Mouse (Mus musculus) myocyte (in vitro differentiated cells): Measurements from ENCODE around the gene Gprc5d. TPM values are rescaled to one million over a fixed set of nuclear protein-coding genes. Genes with fewer than 3 reads are reported as not detected.

ENCODE experiments used
- H3K27me3 ChIP-seq: one replicate; pipeline ENCODE4 v1.6.1; 2011; ENCODE audit not compliant: control insufficient read depth, insufficient read depth, insufficient read length
- H3K36me3 ChIP-seq: one replicate; pipeline ENCODE4 v1.6.1; 2011; ENCODE audit not compliant: control insufficient read depth, insufficient read depth
- H3K4me2 ChIP-seq: one replicate; pipeline ENCODE4 v1.6.1; 2011; ENCODE audit warnings: low read depth, control low read depth
- H3K4me3 ChIP-seq: one replicate; pipeline ENCODE4 v1.5.1; 2011; ENCODE audit warnings: mild to moderate bottlenecking, control low read depth, moderate library complexity
- H3K79me2 ChIP-seq: one replicate; pipeline ENCODE4 v1.6.1; 2011; ENCODE audit not compliant: control insufficient read depth, insufficient read depth
- H3ac ChIP-seq: one replicate; pipeline ENCODE4 v1.6.1; 2011; ENCODE audit not compliant: control insufficient read depth, insufficient read length
- CEBPB ChIP-seq: IDR thresholded peaks from 2 replicates; pipeline ENCODE4 v1.6.1; 2011; ENCODE audit warnings: mild to moderate bottlenecking, moderate library complexity; ENCODE audit not compliant: poor library complexity, insufficient read depth, severe bottlenecking
- E2F4 ChIP-seq: IDR thresholded peaks from one replicate; pipeline ENCODE4 v1.6.1; 2011; ENCODE audit warnings: mild to moderate bottlenecking, control low read depth, moderate library complexity; ENCODE audit not compliant: insufficient read depth
- MAX ChIP-seq: IDR thresholded peaks from one replicate; pipeline ENCODE4 v1.6.1; 2011; ENCODE audit warnings: low read depth, mild to moderate bottlenecking, control low read depth
- MYOD1 ChIP-seq, 3 experiments: IDR thresholded peaks; one replicate each; pipeline ENCODE4 v1.6.1; 2011; ENCODE audit warnings: control low read depth in 2 of 3, low read depth in 2 of 3, mild to moderate bottlenecking in 2 of 3, moderate library complexity in 1 of 3; ENCODE audit not compliant: insufficient read length in 2 of 3, control insufficient read depth in 1 of 3
- MYOG ChIP-seq, 3 experiments: IDR thresholded peaks; one replicate each; pipeline ENCODE4 v1.6.1; 2011; ENCODE audit warnings: control low read depth in 2 of 3, low read depth in 2 of 3, mild to moderate bottlenecking in 2 of 3; ENCODE audit not compliant: insufficient read length in 2 of 3, control insufficient read depth in 1 of 3, insufficient read depth in 1 of 3
- POLR2A ChIP-seq: IDR thresholded peaks from one replicate; pipeline ENCODE4 v1.6.1; 2011; ENCODE audit warnings: low read depth, mild to moderate bottlenecking, control low read depth, moderate library complexity; ENCODE audit not compliant: insufficient read length
- POLR2AphosphoS2 ChIP-seq: IDR thresholded peaks from one replicate; pipeline ENCODE4 v1.6.1; 2011; ENCODE audit warnings: low read depth, control low read depth; ENCODE audit not compliant: insufficient read length
- REST ChIP-seq: IDR thresholded peaks from one replicate; pipeline ENCODE4 v1.6.1; 2011; ENCODE audit warnings: mild to moderate bottlenecking, control low read depth, moderate library complexity; ENCODE audit not compliant: insufficient read depth, insufficient read length
- SRF ChIP-seq: IDR thresholded peaks from one replicate; pipeline ENCODE4 v1.6.1; 2011; ENCODE audit warnings: low read depth; ENCODE audit not compliant: control insufficient read depth, insufficient read length
- TCF12 ChIP-seq: IDR thresholded peaks from one replicate; pipeline ENCODE4 v1.6.1; 2011; ENCODE audit warnings: mild to moderate bottlenecking, control low read depth; ENCODE audit not compliant: poor library complexity, insufficient read depth, severe bottlenecking
- TCF3 ChIP-seq: IDR thresholded peaks from one replicate; pipeline ENCODE4 v1.6.1; 2011; ENCODE audit warnings: low read depth, control low read depth; ENCODE audit not compliant: insufficient read length
- USF1 ChIP-seq: IDR thresholded peaks from one replicate; pipeline ENCODE4 v1.6.1; 2011; ENCODE audit warnings: low read depth, mild to moderate bottlenecking, control low read depth, moderate library complexity
- polyA plus RNA-seq: library from polyadenylated mRNA; unstranded; fragments of >200 nt; fragmentation: generic; extraction: Trizol; gene quantifications from one replicate; pipeline ENCODE4 v1.2.1, GENCODE M21; 2012; ENCODE audit warnings: missing spikeins

Gene Gprc5d
- polyA plus RNA-seq, 1 experiment: 0.89 TPM

DNA sequence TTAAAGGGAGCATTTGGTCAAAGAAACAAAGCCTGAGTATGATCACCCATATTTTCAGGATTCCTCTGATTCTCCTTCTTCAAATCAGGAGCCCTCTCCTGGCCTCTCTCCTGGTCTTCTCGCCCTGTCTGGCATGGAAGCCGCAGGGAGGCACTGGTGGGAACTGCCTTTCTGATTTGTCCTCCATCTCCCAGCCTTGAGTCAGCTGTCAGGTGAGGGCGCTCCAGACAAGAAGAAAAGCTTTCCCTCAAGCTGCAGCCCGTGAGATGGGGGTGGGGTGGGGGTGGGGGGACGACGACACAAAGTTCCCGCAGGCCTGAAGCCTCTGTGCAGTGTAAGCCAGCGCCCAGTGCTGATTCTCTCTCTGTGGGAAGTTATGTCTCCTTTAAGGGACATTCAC, 28.3 kb downstream of the Gprc5d start:
- Histone ChIP-seq H3K79me2 (no peaks in the 10 kb centered on the region), H3ac (no peak overlapping the region), H3K27me3 (no peaks in the 10 kb centered on the region), H3K36me3 (no peaks in the 10 kb centered on the region), H3K4me2 (no peak overlapping the region), H3K4me3 (no peak overlapping the region)
- TF ChIP-seq REST: no peak
- TF ChIP-seq POLR2A: no peak
- no peak for TF ChIP-seq SRF
- TF ChIP-seq POLR2AphosphoS2: no peak
- TF ChIP-seq USF1: no peak
- TF ChIP-seq MAX: no peak
- TF ChIP-seq CEBPB: no peak
- TF ChIP-seq E2F4: no peak
- TF ChIP-seq MYOD1 (IDR thresholded peaks at IDR 0.05; ENCODE audit: control insufficient read depth in 1 of 3, insufficient read length in 2 of 3, low read depth in 2 of 3): no peak
- no peak for TF ChIP-seq TCF12
- no peak for TF ChIP-seq MYOG (IDR thresholded peaks at IDR 0.05; ENCODE audit: control insufficient read depth in 1 of 3, insufficient read depth in 1 of 3, insufficient read length in 2 of 3, low read depth in 2 of 3)
- TF ChIP-seq TCF3: no peak

DNA sequence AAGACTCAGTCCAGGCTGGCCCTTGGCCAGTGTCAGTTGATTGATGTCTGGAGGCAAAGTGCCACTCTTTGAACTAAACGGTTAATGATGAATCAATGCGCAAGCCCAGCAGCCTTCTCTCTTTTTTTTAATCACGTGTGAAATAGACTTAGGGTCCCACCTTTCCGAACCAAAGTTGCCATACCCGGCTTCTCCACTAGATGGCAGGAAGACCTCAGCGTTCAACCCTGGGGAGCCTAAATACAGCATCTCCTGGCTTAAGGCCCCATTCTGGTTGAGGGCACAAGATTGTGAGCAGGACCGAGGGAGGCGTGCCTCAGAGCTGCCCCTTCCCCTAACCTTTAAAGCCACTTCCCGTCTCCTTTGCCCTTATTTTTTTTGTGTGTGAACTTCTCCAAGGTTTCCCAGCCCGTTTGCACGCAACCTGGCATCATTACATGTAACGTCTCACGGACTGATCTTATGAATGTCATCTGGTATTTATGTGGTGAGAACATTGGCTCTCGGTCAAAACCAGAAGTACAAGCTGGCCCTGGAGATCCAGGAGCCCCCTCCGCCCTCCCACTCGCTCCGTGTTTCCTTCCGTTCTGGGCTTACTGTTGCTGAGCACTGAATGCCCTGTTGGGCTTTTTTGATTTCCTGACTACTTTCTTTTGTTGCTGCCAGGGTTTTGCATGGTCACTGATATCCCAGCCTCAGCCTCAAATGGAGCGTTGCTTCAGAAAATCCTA, 30.2 kb downstream of the Gprc5d start:
- no peak overlapping the region for H3K4me3 ChIP-seq
- H3K79me2 ChIP-seq: no peaks in the 10 kb centered on the region
- H3K36me3 ChIP-seq: no peaks in the 10 kb centered on the region
- peak overlapping the region; percentile 69 for H3K4me2 ChIP-seq
- TF ChIP-seq MYOD1 (IDR thresholded peaks at IDR 0.05; ENCODE audit: control insufficient read depth in 1 of 3, insufficient read length in 2 of 3, low read depth in 2 of 3): no peak
- TF ChIP-seq USF1: no peak
- no peak for TF ChIP-seq POLR2AphosphoS2
- no peak for TF ChIP-seq CEBPB
- TF ChIP-seq TCF3: no peak
- no peak for TF ChIP-seq E2F4
- TF ChIP-seq SRF: no peak
- no peak for TF ChIP-seq POLR2A
- no peak overlapping the region for H3ac ChIP-seq
- H3K27me3 ChIP-seq: no peaks in the 10 kb centered on the region

DNA sequence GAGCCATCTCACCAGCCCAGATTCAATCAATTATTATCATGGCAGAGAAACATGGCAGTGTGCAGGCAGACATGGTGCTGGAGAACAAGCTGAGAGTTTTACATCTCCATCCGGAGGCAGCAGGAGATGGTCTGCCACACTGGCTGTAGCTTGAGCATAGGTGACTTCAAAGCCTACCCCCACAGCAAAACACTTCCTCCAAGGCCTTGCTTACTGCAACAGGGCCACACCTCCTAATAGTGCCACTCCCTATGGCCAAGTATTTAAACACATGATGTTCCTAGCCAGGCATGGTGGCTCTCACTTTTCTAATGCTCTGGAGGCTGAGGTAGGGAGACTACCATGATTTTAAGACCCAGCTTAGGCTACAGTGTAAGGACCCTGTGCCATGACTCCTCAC, 32.4 kb downstream of the Gprc5d start:
- H3K4me3 ChIP-seq: no peak overlapping the region
- H3K27me3 ChIP-seq: no peaks in the 10 kb centered on the region
- no peak for TF ChIP-seq USF1
- TF ChIP-seq MYOG (IDR thresholded peaks at IDR 0.05; ENCODE audit: control insufficient read depth in 1 of 3, insufficient read depth in 1 of 3, insufficient read length in 2 of 3, low read depth in 2 of 3): no peak
- TF ChIP-seq MYOD1 (IDR thresholded peaks at IDR 0.05; ENCODE audit: control insufficient read depth in 1 of 3, insufficient read length in 2 of 3, low read depth in 2 of 3): no peak
- no peak for TF ChIP-seq TCF3
- TF ChIP-seq POLR2A: no peak
- no peak for TF ChIP-seq TCF12
- TF ChIP-seq POLR2AphosphoS2: no peak
- no peak for TF ChIP-seq CEBPB
- TF ChIP-seq E2F4: no peak
- no peak for TF ChIP-seq MAX
- no peak for TF ChIP-seq SRF
- TF ChIP-seq REST: no peak
- no peaks in the 10 kb centered on the region for H3K79me2 ChIP-seq
- no peak overlapping the region for H3ac ChIP-seq
- no peak overlapping the region for H3K4me2 ChIP-seq
- no peaks in the 10 kb centered on the region for H3K36me3 ChIP-seq

DNA sequence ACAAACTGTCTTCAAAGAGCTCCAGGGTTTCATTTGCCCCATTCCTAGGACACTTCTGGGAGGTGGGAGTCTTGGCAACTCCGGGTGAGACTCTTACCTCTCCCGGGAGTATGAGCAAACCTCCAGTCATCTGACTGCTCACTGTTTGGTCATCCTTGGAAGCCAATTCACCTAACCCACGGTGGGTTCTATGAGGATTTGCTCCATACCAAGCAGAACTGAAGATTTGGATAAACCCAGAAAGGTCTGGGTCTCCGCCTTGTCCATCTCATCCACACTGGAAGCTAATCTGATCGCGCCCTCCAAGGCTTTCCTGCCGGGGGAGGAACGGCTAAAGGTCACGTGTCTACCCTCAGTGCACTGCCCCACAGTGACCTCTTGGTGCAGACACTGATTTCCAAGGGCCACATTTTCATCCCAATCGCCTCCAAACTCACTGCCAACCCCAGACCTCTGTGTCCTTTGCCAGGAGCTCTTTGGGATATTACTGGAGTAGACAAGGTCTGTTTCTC, 34.0 kb downstream of the Gprc5d start:
- H3K4me3 ChIP-seq: no peak overlapping the region
- H3K4me2 ChIP-seq: no peak overlapping the region
- no peak overlapping the region for H3ac ChIP-seq
- TF ChIP-seq POLR2A (no peak), E2F4 (no peak), TCF3 (no peak), MYOD1 (IDR thresholded peaks at IDR 0.05; ENCODE audit: control insufficient read depth in 1 of 3, insufficient read length in 2 of 3, low read depth in 2 of 3) (no peak), USF1 (peak; percentile 31)
- H3K79me2 ChIP-seq: no peaks in the 10 kb centered on the region
- H3K36me3 ChIP-seq: no peaks in the 10 kb centered on the region
- H3K27me3 ChIP-seq: no peaks in the 10 kb centered on the region

DNA sequence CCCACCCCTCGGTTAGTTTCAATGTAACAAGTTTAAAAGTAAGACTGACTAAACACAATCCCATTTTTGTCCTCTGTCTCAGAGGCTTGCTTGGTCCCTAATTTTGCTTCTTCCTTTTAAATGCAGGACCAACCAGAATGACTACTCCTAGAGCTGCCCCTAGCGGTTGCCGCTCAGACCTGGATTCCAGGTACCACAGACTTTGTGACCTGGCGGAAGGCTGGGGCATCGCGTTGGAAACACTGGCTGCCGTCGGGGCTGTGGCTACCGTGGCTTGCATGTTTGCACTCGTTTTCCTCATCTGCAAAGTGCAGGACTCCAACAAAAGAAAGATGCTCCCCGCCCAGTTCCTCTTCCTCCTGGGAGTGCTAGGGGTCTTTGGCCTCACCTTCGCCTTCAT, 39.7 kb downstream of the Gprc5d start:
- TF ChIP-seq CEBPB (no peak), TCF3 (no peak), USF1 (no peak), REST (no peak), MYOD1 (IDR thresholded peaks at IDR 0.05; ENCODE audit: control insufficient read depth in 1 of 3, insufficient read length in 2 of 3, low read depth in 2 of 3) (no peak), E2F4 (no peak), TCF12 (no peak), MYOG (IDR thresholded peaks at IDR 0.05; ENCODE audit: control insufficient read depth in 1 of 3, insufficient read depth in 1 of 3, insufficient read length in 2 of 3, low read depth in 2 of 3) (no peak), MAX (no peak), POLR2AphosphoS2 (no peak), SRF (no peak), POLR2A (no peak)
- Histone ChIP-seq H3K36me3 (no peaks in the 10 kb centered on the region), H3K4me2 (no peak overlapping the region), H3K4me3 (no peak overlapping the region), H3K79me2 (no peaks in the 10 kb centered on the region), H3ac (no peak overlapping the region), H3K27me3 (no peaks in the 10 kb centered on the region)
